ENCODE assay signal across 33 mouse cellular contexts in genomic region chr2:26997993-26998392, GRCm38 (mm10). TPM values are rescaled to one million over a fixed set of nuclear protein-coding genes. Genes with fewer than 3 reads are reported as not detected.
"Had no signal": no experiment of that assay in that cellular context is flagged by ENCODE, and none has a peak within 500 bp of the region (broad histone marks: within the 10 kb centered on the region; RNA-seq: fewer than 3 reads in every experiment).

No protein-coding gene starts in this region.

- H3K4me2 ChIP-seq: heart, embryonic 12.5 days; hindbrain, embryonic 12.5 days; hindbrain, embryonic 14.5 days; intestine, embryonic 15.5 days; limb, embryonic 13.5 days; limb, embryonic 15.5 days; liver, embryonic 12.5 days had no signal

- H3K9ac ChIP-seq: heart, embryonic 12.5 days; hindbrain, embryonic 12.5 days; hindbrain, embryonic 14.5 days; intestine, embryonic 15.5 days; limb, embryonic 13.5 days; limb, embryonic 15.5 days; liver, embryonic 12.5 days; liver, embryonic 14.5 days had no signal

- H3K36me3 ChIP-seq: heart, embryonic 10.5 days; heart, embryonic 12.5 days; hindbrain, embryonic 10.5 days; hindbrain, embryonic 12.5 days; intestine, embryonic 15.5 days; limb, embryonic 13.5 days; limb, embryonic 15.5 days; liver, embryonic 12.5 days had no signal

- H3K4me3 ChIP-seq: heart, embryonic 10.5 days; heart, embryonic 12.5 days; hindbrain, embryonic 10.5 days; hindbrain, embryonic 12.5 days; intestine, embryonic 15.5 days; layer of hippocampus, adult 2 months; left cerebral cortex, adult 2 months; limb, embryonic 13.5 days; limb, embryonic 15.5 days; liver, embryonic 12.5 days had no signal

- H3K9me3 ChIP-seq: heart, embryonic 10.5 days; heart, embryonic 12.5 days; hindbrain, embryonic 10.5 days; hindbrain, embryonic 12.5 days; intestine, embryonic 15.5 days; limb, embryonic 13.5 days; limb, embryonic 15.5 days; liver, embryonic 12.5 days had no signal

- ATAC-seq: hindbrain, embryonic 16.5 days; inflammation-experienced regulatory T-cells, adult 6 months; intestine, embryonic 15.5 days; intestine, postnatal 0 days; liver, embryonic 12.5 days had no signal

- DNase-seq: gastrocnemius, postnatal 14 days; gastrocnemius, postnatal 36 days; heart, adult 11 months; heart, postnatal 10 days; heart, postnatal 4 days; kidney, adult 18-20 months; kidney, adult 8-10 months; kidney, postnatal 10 days; kidney, postnatal 25 days; kidney, postnatal 4 days; left cerebral cortex, postnatal 4 days had no signal

- H3K4me1 ChIP-seq: heart, embryonic 10.5 days; heart, embryonic 12.5 days; hindbrain, embryonic 10.5 days; hindbrain, embryonic 12.5 days; intestine, embryonic 15.5 days; limb, embryonic 13.5 days; limb, embryonic 15.5 days had no signal

- H3K27ac ChIP-seq: heart, embryonic 10.5 days; hindbrain, embryonic 10.5 days; hindbrain, embryonic 12.5 days; hindbrain, embryonic 14.5 days; intestine, embryonic 15.5 days; layer of hippocampus, adult 2 months; left cerebral cortex, adult 2 months; limb, embryonic 13.5 days; limb, embryonic 15.5 days; liver, embryonic 12.5 days; liver, embryonic 14.5 days had no signal

- H3K27me3 ChIP-seq: heart, embryonic 12.5 days; hindbrain, embryonic 12.5 days; intestine, embryonic 15.5 days; limb, embryonic 13.5 days; limb, embryonic 15.5 days; liver, embryonic 12.5 days had no signal

RNA-seq across cellular contexts. Expression of gene Adamts13, which starts 24.8 kb away (rescaled TPM):
- total RNA-seq: gastrocnemius, adult 18-20 months; gastrocnemius, adult 8-10 months; gastrocnemius, postnatal 14 days; gastrocnemius, postnatal 36 days; heart, adult 8-10 months; heart, postnatal 10 days; heart, postnatal 25 days; heart, postnatal 4 days; left cerebral cortex, postnatal 4 days had no signal
- polyA plus RNA-seq: heart, embryonic 12.5 days; heart, embryonic 14.5 days; heart, embryonic 16.5 days; hindbrain, embryonic 10.5 days; hindbrain, embryonic 12.5 days; hindbrain, embryonic 16.5 days; inflammation-experienced regulatory T-cells, adult 6 months; kidney, embryonic 16.5 days; limb, embryonic 13.5 days; limb, embryonic 15.5 days had no signal

RNA-seq across cellular contexts. Expression of gene Slc2a6, which starts 29.8 kb away (rescaled TPM):
- total RNA-seq: gastrocnemius, postnatal 36 days had no signal
